Mouse (Mus musculus): ENCODE data around the gene Bpnt1. TPM values are rescaled to one million over a fixed set of nuclear protein-coding genes. Genes with fewer than 3 reads are reported as not detected.

Gene Bpnt1
- polyA plus RNA-seq, 1 experiment from 2014 or later = 32.3 TPM

- H3K9ac ChIP-seq = no peak overlapping the region
- H3K36me3 ChIP-seq = no peaks in the 10 kb centered on the region
- 86% methylated on average over 5 of the region's 5 CpGs for WGBS
- H3K4me2 ChIP-seq = no peak overlapping the region
- no peaks in the 10 kb centered on the region for H3K9me3 ChIP-seq
- H3K4me3 ChIP-seq = no peak overlapping the region
- ATAC-seq (ENCODE audit: borderline replicate concordance, extremely low read depth, low FRiP score, low TSS enrichment) = no peak
- peaks cover 17% of the 10 kb centered on the region for H3K4me1 ChIP-seq
- no peak overlapping the region for H3K27ac ChIP-seq
- H3K27me3 ChIP-seq = no peaks in the 10 kb centered on the region
These were observed 1.7 kb downstream of the Bpnt1 start for GRCm38 (mm10) chr1:185333651-185334050.

GRCm38 (mm10) chr1:185334136-185334535, 2.2 kb downstream of the Bpnt1 start:
- no peaks in the 10 kb centered on the region for H3K36me3 ChIP-seq
- peaks cover 17% of the 10 kb centered on the region for H3K4me1 ChIP-seq
- H3K4me2 ChIP-seq = no peak overlapping the region
- H3K4me3 ChIP-seq = no peak overlapping the region
- no peaks in the 10 kb centered on the region for H3K9me3 ChIP-seq
- WGBS = 90% methylated on average over 4 of the region's 4 CpGs
- no peak overlapping the region for H3K9ac ChIP-seq
- no peaks in the 10 kb centered on the region for H3K27me3 ChIP-seq
- H3K27ac ChIP-seq = no peak overlapping the region
- no peak for ATAC-seq (ENCODE audit: borderline replicate concordance, extremely low read depth, low FRiP score, low TSS enrichment)

GRCm38 (mm10) chr1:185335231-185335765, 3.3 kb downstream of the Bpnt1 start:
- no peaks in the 10 kb centered on the region for H3K36me3 ChIP-seq
- no peak overlapping the region for H3K27ac ChIP-seq
- no peak overlapping the region for H3K9ac ChIP-seq
- peaks cover 10% of the 10 kb centered on the region for H3K4me1 ChIP-seq
- no peak for ATAC-seq (ENCODE audit: borderline replicate concordance, extremely low read depth, low FRiP score, low TSS enrichment)
- no peak overlapping the region for H3K4me2 ChIP-seq
- WGBS = 75% methylated on average over 6 of the region's 6 CpGs
- H3K4me3 ChIP-seq = no peak overlapping the region
- H3K9me3 ChIP-seq = no peaks in the 10 kb centered on the region
- no peaks in the 10 kb centered on the region for H3K27me3 ChIP-seq

GRCm38 (mm10) chr1:185336535-185336934, 4.6 kb downstream of the Bpnt1 start:
- Histone ChIP-seq H3K4me1 (peaks cover 10% of the 10 kb centered on the region), H3K9me3 (no peaks in the 10 kb centered on the region), H3K27me3 (no peaks in the 10 kb centered on the region), H3K9ac (no peak overlapping the region), H3K36me3 (peaks cover 5% of the 10 kb centered on the region; the same call in 1 of the 2 replicates), H3K27ac (no peak overlapping the region), H3K4me2 (no peak overlapping the region), H3K4me3 (no peak overlapping the region)
- no peak for ATAC-seq (ENCODE audit: borderline replicate concordance, extremely low read depth, low FRiP score, low TSS enrichment)
- 60% methylated on average over 3 of the region's 3 CpGs for WGBS

GRCm38 (mm10) chr1:185342441-185342840, 10.5 kb downstream of the Bpnt1 start:
- H3K4me3 ChIP-seq = no peak overlapping the region
- 93% methylated on average over 4 of the region's 4 CpGs for WGBS
- H3K4me2 ChIP-seq = no peak overlapping the region
- H3K36me3 ChIP-seq = peaks cover 48% of the 10 kb centered on the region
- H3K27ac ChIP-seq = no peak overlapping the region
- no peak for ATAC-seq (ENCODE audit: borderline replicate concordance, extremely low read depth, low FRiP score, low TSS enrichment)
- H3K4me1 ChIP-seq = no peaks in the 10 kb centered on the region
- no peaks in the 10 kb centered on the region for H3K27me3 ChIP-seq
- no peaks in the 10 kb centered on the region for H3K9me3 ChIP-seq
- no peak overlapping the region for H3K9ac ChIP-seq

- Histone ChIP-seq H3K36me3 (peaks cover 55% of the 10 kb centered on the region), H3K9me3 (no peaks in the 10 kb centered on the region), H3K4me1 (no peaks in the 10 kb centered on the region), H3K4me2 (no peak overlapping the region), H3K27ac (no peak overlapping the region), H3K9ac (no peak overlapping the region), H3K4me3 (no peak overlapping the region), H3K27me3 (no peaks in the 10 kb centered on the region)
- 86% methylated on average over 8 of the region's 8 CpGs for WGBS
- no peak for ATAC-seq (ENCODE audit: borderline replicate concordance, extremely low read depth, low FRiP score, low TSS enrichment)
These were observed 11.5 kb downstream of the Bpnt1 start for GRCm38 (mm10) chr1:185343422-185343821.

- no peak for ATAC-seq (ENCODE audit: borderline replicate concordance, extremely low read depth, low FRiP score, low TSS enrichment)
- Histone ChIP-seq H3K4me1 (no peaks in the 10 kb centered on the region), H3K4me2 (no peak overlapping the region), H3K27me3 (no peaks in the 10 kb centered on the region), H3K9ac (no peak overlapping the region), H3K36me3 (peaks cover 77% of the 10 kb centered on the region), H3K9me3 (no peaks in the 10 kb centered on the region), H3K4me3 (no peak overlapping the region), H3K27ac (no peak overlapping the region)
- WGBS = 64% methylated on average over 10 of the region's 10 CpGs
These were observed 14.2 kb downstream of the Bpnt1 start for GRCm38 (mm10) chr1:185346188-185346587.

- Histone ChIP-seq H3K27me3 (no peaks in the 10 kb centered on the region), H3K36me3 (peaks cover 72% of the 10 kb centered on the region), H3K4me1 (no peaks in the 10 kb centered on the region), H3K9me3 (no peaks in the 10 kb centered on the region), H3K4me2 (no peak overlapping the region), H3K4me3 (no peak overlapping the region), H3K27ac (no peak overlapping the region), H3K9ac (no peak overlapping the region)
- no peak for ATAC-seq (ENCODE audit: borderline replicate concordance, extremely low read depth, low FRiP score, low TSS enrichment)
- WGBS = 92% methylated on average over 14 of the region's 14 CpGs
These were observed 17.8 kb downstream of the Bpnt1 start for GRCm38 (mm10) chr1:185349741-185350140.

- Histone ChIP-seq H3K4me2 (no peak overlapping the region), H3K36me3 (peaks cover 71% of the 10 kb centered on the region), H3K4me1 (no peaks in the 10 kb centered on the region), H3K27me3 (no peaks in the 10 kb centered on the region), H3K27ac (no peak overlapping the region), H3K9me3 (no peaks in the 10 kb centered on the region), H3K9ac (no peak overlapping the region), H3K4me3 (no peak overlapping the region)
- 89% methylated on average over 4 of the region's 4 CpGs for WGBS
- no peak for ATAC-seq (ENCODE audit: borderline replicate concordance, extremely low read depth, low FRiP score, low TSS enrichment)
These were observed 18.7 kb downstream of the Bpnt1 start for GRCm38 (mm10) chr1:185350611-185351010.

GRCm38 (mm10) chr1:185352151-185352550, 20.2 kb downstream of the Bpnt1 start:
- WGBS = 91% methylated on average over 12 of the region's 12 CpGs
- peaks cover 66% of the 10 kb centered on the region for H3K36me3 ChIP-seq
- no peak for ATAC-seq (ENCODE audit: borderline replicate concordance, extremely low read depth, low FRiP score, low TSS enrichment)
- no peak overlapping the region for H3K4me2 ChIP-seq
- H3K4me1 ChIP-seq = no peaks in the 10 kb centered on the region
- H3K9me3 ChIP-seq = no peaks in the 10 kb centered on the region
- no peak overlapping the region for H3K4me3 ChIP-seq
- no peak overlapping the region for H3K27ac ChIP-seq
- no peak overlapping the region for H3K9ac ChIP-seq
- H3K27me3 ChIP-seq = no peaks in the 10 kb centered on the region

GRCm38 (mm10) chr1:185353351-185353750, 21.4 kb downstream of the Bpnt1 start:
- WGBS = 94% methylated on average over 8 of the region's 8 CpGs

GRCm38 (mm10) chr1:185354731-185355130, 22.8 kb downstream of the Bpnt1 start:
- no peaks in the 10 kb centered on the region for H3K4me1 ChIP-seq
- ATAC-seq (ENCODE audit: borderline replicate concordance, extremely low read depth, low FRiP score, low TSS enrichment) = no peak
- 86% methylated on average over 4 of the region's 4 CpGs for WGBS
- peaks cover 56% of the 10 kb centered on the region for H3K36me3 ChIP-seq
- H3K9me3 ChIP-seq = no peaks in the 10 kb centered on the region
- no peak overlapping the region for H3K27ac ChIP-seq
- H3K4me2 ChIP-seq = no peak overlapping the region
- H3K27me3 ChIP-seq = no peaks in the 10 kb centered on the region
- H3K9ac ChIP-seq = no peak overlapping the region
- no peak overlapping the region for H3K4me3 ChIP-seq

More at GRCm38 (mm10) chr1:185353351-185353750, 21.4 kb downstream of the Bpnt1 start:
- peaks cover 68% of the 10 kb centered on the region for H3K36me3 ChIP-seq
- ATAC-seq (ENCODE audit: borderline replicate concordance, extremely low read depth, low FRiP score, low TSS enrichment) = no peak
- no peaks in the 10 kb centered on the region for H3K27me3 ChIP-seq
- H3K4me1 ChIP-seq = no peaks in the 10 kb centered on the region
- no peak overlapping the region for H3K4me3 ChIP-seq
- H3K9me3 ChIP-seq = no peaks in the 10 kb centered on the region
- no peak overlapping the region for H3K9ac ChIP-seq
- H3K4me2 ChIP-seq = no peak overlapping the region
- H3K27ac ChIP-seq = no peak overlapping the region

GRCm38 (mm10) chr1:185356246-185356645, 24.3 kb downstream of the Bpnt1 start:
- Histone ChIP-seq H3K27ac (no peak overlapping the region), H3K4me2 (no peak overlapping the region), H3K4me3 (no peak overlapping the region), H3K9ac (no peak overlapping the region), H3K4me1 (no peaks in the 10 kb centered on the region), H3K36me3 (peaks cover 46% of the 10 kb centered on the region), H3K9me3 (no peaks in the 10 kb centered on the region), H3K27me3 (no peaks in the 10 kb centered on the region)
- 95% methylated on average over 8 of the region's 8 CpGs for WGBS
- no peak for ATAC-seq (ENCODE audit: borderline replicate concordance, extremely low read depth, low FRiP score, low TSS enrichment)
